Mouse (Mus musculus) ES-E14 (cell line): Measurements from ENCODE around the gene A2ml1.

Source experiments
- HCFC1 ChIP-seq: IDR thresholded peaks from 2 replicates; pipeline ENCODE4 v1.6.1; 2012; ENCODE audit warnings: low read length, inconsistent platforms, borderline replicate concordance; ENCODE audit not compliant: insufficient read depth
- MAFK ChIP-seq: IDR thresholded peaks from 2 replicates; pipeline ENCODE4 v1.6.1; 2014; ENCODE audit warnings: mild to moderate bottlenecking, low read depth, low read length, inconsistent platforms; ENCODE audit not compliant: insufficient read depth
- ZNF384 ChIP-seq: IDR thresholded peaks from 2 replicates; pipeline ENCODE4 v1.6.1; 2012; ENCODE audit warnings: low read depth, low read length, inconsistent platforms

DNA sequence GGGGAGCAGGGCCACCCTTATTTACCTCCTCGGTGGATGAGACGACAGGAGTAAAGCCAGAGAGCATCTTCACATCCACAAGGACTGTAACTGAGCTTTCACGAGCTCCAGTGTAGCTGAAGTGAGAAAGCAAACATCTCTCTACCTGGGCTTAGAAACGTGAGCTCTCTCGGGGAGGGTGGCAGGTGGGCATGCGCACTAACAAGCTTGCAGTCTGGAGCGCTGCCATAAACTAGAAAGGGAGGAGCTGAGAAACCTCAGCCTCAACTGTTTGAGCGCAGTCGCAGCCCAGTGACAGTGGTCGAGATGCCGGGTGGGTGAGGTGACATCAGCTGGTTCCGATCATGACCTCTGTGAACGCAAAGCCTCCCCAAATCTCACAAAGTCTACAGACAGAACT is 38.2 kb downstream of the A2ml1 start:
- TF ChIP-seq ZNF384, result no peak
- no peak for TF ChIP-seq MAFK
- TF ChIP-seq HCFC1, result no peak
